Mouse (Mus musculus) layer of hippocampus, adult 2 months (tissue): Measurements from ENCODE around the gene Cenpm. TPM values are rescaled to one million over a fixed set of nuclear protein-coding genes. Genes with fewer than 3 reads are reported as not detected.

Experiments used
- DNase-seq, 2 experiments: peaks; one replicate each; pipeline ENCODE4 v3.0.0; 2022; ENCODE audit warnings: low spot score in 2 of 2
- H3K27ac ChIP-seq: fragments of 200-600 bp; 2 replicates; pipeline ENCODE4 v1.8.1; 2022
- H3K4me3 ChIP-seq: fragments of 200-600 bp; 2 replicates; pipeline ENCODE4 v1.8.1; 2022; ENCODE audit warnings: mild to moderate bottlenecking
- CTCF ChIP-seq: fragments of 200-600 bp; conservative IDR thresholded peaks from 2 replicates; pipeline ENCODE4 v1.8.1; 2022; ENCODE audit warnings: antibody characterized with exemption, mild to moderate bottlenecking, moderate library complexity
- total RNA-seq, 2 experiments: library from RNA; stranded (reverse); gene quantifications; 2 replicates each; pipeline ENCODE4 v1.2.3; 2021

The Cenpm gene
- total RNA-seq, 2 experiments from 2014 or later: 2.5 TPM

GRCm38 (mm10) chr15:82232651-82233050 is 11.9 kb downstream of the Cenpm start:
- no peak for TF ChIP-seq CTCF
- DNase-seq: no peak
- Histone ChIP-seq H3K4me3 (no peak overlapping the region), H3K27ac (no peak overlapping the region)

GRCm38 (mm10) chr15:82231591-82232378 is 12.8 kb downstream of the Cenpm start:
- no peak overlapping the region for H3K27ac ChIP-seq
- no peak overlapping the region for H3K4me3 ChIP-seq
- peak in 1 of 2 experiments; percentile 55 for DNase-seq
- peak; percentile 22; the same call in 1 of the 2 replicates for TF ChIP-seq CTCF

- no peak for DNase-seq
- Histone ChIP-seq H3K27ac (no peak overlapping the region), H3K4me3 (no peak overlapping the region)
- no peak for TF ChIP-seq CTCF
These were observed 13.4 kb downstream of the Cenpm start for GRCm38 (mm10) chr15:82231100-82231499.

GRCm38 (mm10) chr15:82230098-82230611 is 14.4 kb downstream of the Cenpm start:
- no peak for DNase-seq
- H3K27ac ChIP-seq: no peak overlapping the region
- H3K4me3 ChIP-seq: no peak overlapping the region
- no peak for TF ChIP-seq CTCF

GRCm38 (mm10) chr15:82229542-82230045 is 15.0 kb downstream of the Cenpm start:
- Histone ChIP-seq H3K27ac (no peak overlapping the region), H3K4me3 (no peak overlapping the region)
- no peak for TF ChIP-seq CTCF
- DNase-seq: no peak

- no peak for TF ChIP-seq CTCF
- no peak overlapping the region for H3K4me3 ChIP-seq
- DNase-seq: no peak
- H3K27ac ChIP-seq: no peak overlapping the region
These were observed 18.8 kb downstream of the Cenpm start for GRCm38 (mm10) chr15:82225769-82226168.

- TF ChIP-seq CTCF: no peak
- Histone ChIP-seq H3K4me3 (no peak overlapping the region), H3K27ac (no peak overlapping the region)
- no peak for DNase-seq
These were observed 19.8 kb downstream of the Cenpm start for GRCm38 (mm10) chr15:82224602-82225215.

- no peak for DNase-seq
- peak within 1 kb of the TSS; percentile 41 for H3K4me3 ChIP-seq
- TF ChIP-seq CTCF: no peak
- no peak within 1 kb of the TSS for H3K27ac ChIP-seq
These were observed 20.6 kb downstream of the Cenpm start, which contains the start of gene Tnfrsf13c for GRCm38 (mm10) chr15:82223657-82224601. TSS of gene Tnfrsf13c (minus strand) at chr15:82224369.

GRCm38 (mm10) chr15:82223251-82223650 is 21.3 kb downstream of the Cenpm start:
- H3K27ac ChIP-seq: no peak overlapping the region
- TF ChIP-seq CTCF: no peak
- no peak for DNase-seq
- H3K4me3 ChIP-seq: no peak overlapping the region

GRCm38 (mm10) chr15:82221104-82221860 is 23.3 kb downstream of the Cenpm start:
- H3K4me3 ChIP-seq: no peak overlapping the region
- no peak overlapping the region for H3K27ac ChIP-seq
- DNase-seq: no peak
- TF ChIP-seq CTCF: peak; percentile 65

GRCm38 (mm10) chr15:82220003-82220675 is 24.4 kb downstream of the Cenpm start:
- no peak for DNase-seq
- Histone ChIP-seq H3K4me3 (no peak overlapping the region), H3K27ac (no peak overlapping the region)
- TF ChIP-seq CTCF: no peak
